Mouse (Mus musculus) neural tube, embryonic 14.5 days (tissue): ENCODE results near the gene Cdyl2. TPM values are rescaled to one million over a fixed set of nuclear protein-coding genes. Genes with fewer than 3 reads are reported as not detected.

ENCODE experiments used
- ATAC-seq: fragments of 200-750 bp; cut with Nextera tagmentation; 2 replicates; pipeline ENCODE4 v1.8.0; 2017; ENCODE audit warnings: low read depth, mild to moderate bottlenecking, moderate TSS enrichment, moderate library complexity
- H3K27ac ChIP-seq: fragments of 300-500 bp; sonication (generic); 2 replicates; pipeline ENCODE4 v1.5.1; 2014; ENCODE audit warnings: low read depth, mild to moderate bottlenecking, control low read depth, low read length, moderate library complexity, mixed read lengths
- H3K27me3 ChIP-seq: fragments of 300-500 bp; sonication (generic); 2 replicates; pipeline ENCODE4 v1.6.1; 2014; ENCODE audit warnings: low read length; ENCODE audit not compliant: control insufficient read depth, insufficient read depth
- H3K36me3 ChIP-seq: fragments of 300-500 bp; sonication (generic); 2 replicates; pipeline ENCODE4 v1.6.1; 2014; ENCODE audit warnings: low read length, mixed read lengths; ENCODE audit not compliant: control insufficient read depth, insufficient read depth
- H3K4me1 ChIP-seq: fragments of 300-500 bp; sonication (generic); 2 replicates; pipeline ENCODE4 v1.6.1; 2014; ENCODE audit warnings: low read length; ENCODE audit not compliant: control insufficient read depth, insufficient read depth
- H3K4me2 ChIP-seq: fragments of 300-500 bp; sonication (generic); 2 replicates; pipeline ENCODE4 v1.6.1; 2014; ENCODE audit warnings: mild to moderate bottlenecking, low read depth, low read length, control low read depth
- H3K4me3 ChIP-seq: fragments of 300-500 bp; sonication (generic); 2 replicates; pipeline ENCODE4 v1.5.1; 2014; ENCODE audit warnings: low read depth, low read length, control low read depth, mixed read lengths
- H3K9ac ChIP-seq: fragments of 300-500 bp; sonication (generic); replicated peaks from 2 replicates; pipeline ENCODE4 v1.6.1; 2014; ENCODE audit warnings: low read depth, mild to moderate bottlenecking, control low read depth, low read length, mixed read lengths
- H3K9me3 ChIP-seq: fragments of 300-500 bp; sonication (generic); 2 replicates; pipeline ENCODE4 v1.6.1; 2016; ENCODE audit warnings: low read length; ENCODE audit not compliant: control insufficient read depth
- WGBS: fragments of 180-500 bp; shearing (Covaris S2); extraction: QIAGEN DNeasy Blood & Tissue Kit; methylation state at CpG from one replicate; pipeline ENCODE4 v1.1.7; 2014; 5-methylcytosine and 5-hydroxymethylcytosine counted together
- polyA plus RNA-seq: library from polyadenylated mRNA; unstranded; fragments of >200 nt; fragmentation: Nextera tagmentation; extraction: Ambion mirVana; gene quantifications from 2 replicates; pipeline ENCODE4 v1.2.1, GENCODE M21; 2014

The Cdyl2 gene
- polyA plus RNA-seq, 1 experiment from 2014 or later: 13.6 TPM

GRCm38 (mm10) chr8:116656811-116657210, 76.0 kb downstream of the Cdyl2 start:
- WGBS: 82% methylated on average over 3 of the region's 3 CpGs
- Histone ChIP-seq H3K27me3 (no peaks in the 10 kb centered on the region), H3K4me3 (no peak overlapping the region), H3K4me1 (no peaks in the 10 kb centered on the region), H3K9me3 (no peaks in the 10 kb centered on the region), H3K36me3 (no peaks in the 10 kb centered on the region), H3K4me2 (no peak overlapping the region), H3K27ac (no peak overlapping the region), H3K9ac (no peak overlapping the region)
- ATAC-seq: no peak

DNA sequence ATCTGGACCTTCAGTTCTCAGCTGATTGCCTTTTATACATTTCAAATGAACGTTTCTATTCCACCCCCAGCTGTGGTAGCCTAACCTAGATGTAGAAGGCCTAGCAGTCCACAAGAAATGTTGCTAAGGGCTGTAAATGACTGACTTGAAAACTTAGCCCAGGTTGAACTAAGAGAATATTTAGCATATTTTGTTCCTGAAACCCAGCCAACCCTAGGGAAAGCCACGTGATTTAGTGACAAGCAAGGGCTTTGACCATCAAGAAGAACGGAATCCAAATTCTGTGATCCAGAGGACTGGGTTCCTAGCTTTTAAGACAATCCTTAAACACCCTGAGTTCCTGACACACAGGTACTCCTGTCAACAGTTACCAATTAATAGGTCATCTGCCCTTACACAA, 77.9 kb downstream of the Cdyl2 start:
- no peaks in the 10 kb centered on the region for H3K4me1 ChIP-seq
- no peak overlapping the region for H3K4me3 ChIP-seq
- no peaks in the 10 kb centered on the region for H3K9me3 ChIP-seq
- no peak overlapping the region for H3K4me2 ChIP-seq
- no peak overlapping the region for H3K9ac ChIP-seq
- H3K36me3 ChIP-seq: no peaks in the 10 kb centered on the region
- no peak for ATAC-seq
- 82% methylated on average over 3 of the region's 3 CpGs for WGBS
- H3K27me3 ChIP-seq: no peaks in the 10 kb centered on the region
- H3K27ac ChIP-seq: no peak overlapping the region

DNA sequence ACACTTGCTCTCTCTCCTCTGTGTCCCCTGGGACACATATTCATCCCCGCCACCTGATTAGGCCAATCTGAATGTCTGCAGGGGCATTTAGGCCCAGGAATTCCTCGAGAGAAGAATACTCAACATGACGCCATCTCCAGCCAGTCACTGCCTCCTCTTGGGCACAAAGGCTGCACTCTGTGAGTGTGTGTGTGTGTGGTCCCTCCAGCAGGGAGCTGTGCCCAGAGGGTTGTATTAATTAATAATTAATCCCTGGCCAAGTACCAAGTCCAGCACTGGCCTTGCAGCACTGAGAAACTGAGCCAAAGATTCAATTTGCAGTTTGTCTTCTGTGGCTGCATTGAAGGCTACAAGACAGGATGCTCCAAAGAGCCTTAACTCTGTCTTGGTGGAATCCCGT, 79.8 kb downstream of the Cdyl2 start:
- WGBS: 46% methylated on average over 4 of the region's 4 CpGs
- H3K9ac ChIP-seq: no peak overlapping the region
- no peak overlapping the region for H3K4me3 ChIP-seq
- H3K4me2 ChIP-seq: no peak overlapping the region
- no peak overlapping the region for H3K27ac ChIP-seq
- H3K4me1 ChIP-seq: no peaks in the 10 kb centered on the region
- H3K36me3 ChIP-seq: no peaks in the 10 kb centered on the region
- no peaks in the 10 kb centered on the region for H3K9me3 ChIP-seq
- H3K27me3 ChIP-seq: no peaks in the 10 kb centered on the region
- peak; percentile 49; the same call in 1 of the 2 replicates for ATAC-seq

DNA sequence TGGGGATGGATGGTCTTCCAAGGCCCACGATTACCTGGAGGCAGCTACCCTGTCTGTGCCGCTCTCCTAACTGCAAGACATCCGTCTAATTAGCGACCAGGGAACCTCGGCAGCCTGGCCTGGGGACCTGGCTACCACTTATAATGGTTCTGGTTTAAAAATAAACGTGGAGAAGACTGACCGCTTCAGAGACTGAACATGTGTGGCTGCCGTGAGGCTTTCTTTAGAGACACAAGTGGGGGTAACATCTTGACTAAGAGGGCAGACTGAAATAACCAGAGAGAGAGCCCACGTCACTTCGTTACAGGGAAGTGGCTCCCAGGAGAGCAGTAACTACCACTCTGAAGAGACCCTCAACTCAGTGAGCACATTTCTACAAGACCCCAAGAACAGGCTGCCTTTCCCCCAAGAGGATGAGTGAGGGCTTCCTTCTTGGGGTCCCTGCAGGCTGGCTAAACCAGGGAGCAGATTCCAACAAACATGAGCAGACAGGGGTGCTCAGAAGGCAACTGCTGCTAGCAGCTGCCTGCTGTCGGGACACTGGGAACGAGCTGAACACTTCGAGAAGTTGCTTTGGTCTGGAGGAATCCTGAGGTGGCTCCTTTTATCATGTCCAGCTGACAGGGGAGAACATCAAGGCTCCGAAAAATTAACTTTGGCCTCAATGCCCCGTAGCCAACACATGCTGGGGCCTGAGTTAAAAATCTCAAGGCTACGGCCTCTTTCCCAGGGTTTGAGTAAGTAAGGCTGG, 82.6 kb downstream of the Cdyl2 start:
- ATAC-seq: no peak
- WGBS: 77% methylated on average over 16 of the region's 16 CpGs
- Histone ChIP-seq H3K9me3 (no peaks in the 10 kb centered on the region), H3K27ac (no peak overlapping the region), H3K4me3 (no peak overlapping the region), H3K4me2 (no peak overlapping the region), H3K36me3 (no peaks in the 10 kb centered on the region), H3K27me3 (no peaks in the 10 kb centered on the region), H3K9ac (no peak overlapping the region), H3K4me1 (no peaks in the 10 kb centered on the region)

- H3K4me1 ChIP-seq: no peaks in the 10 kb centered on the region
- no peak overlapping the region for H3K27ac ChIP-seq
- H3K36me3 ChIP-seq: no peaks in the 10 kb centered on the region
- H3K4me2 ChIP-seq: no peak overlapping the region
- WGBS: 86% methylated on average over 4 of the region's 4 CpGs
- no peak overlapping the region for H3K4me3 ChIP-seq
- no peak for ATAC-seq
- no peak overlapping the region for H3K9ac ChIP-seq
- no peaks in the 10 kb centered on the region for H3K9me3 ChIP-seq
- H3K27me3 ChIP-seq: no peaks in the 10 kb centered on the region
Observed at GRCm38 (mm10) chr8:116645376-116645775, 87.4 kb downstream of the Cdyl2 start.

GRCm38 (mm10) chr8:116640925-116641324, 91.9 kb downstream of the Cdyl2 start:
- Histone ChIP-seq H3K4me2 (no peak overlapping the region), H3K27me3 (no peaks in the 10 kb centered on the region), H3K4me1 (no peaks in the 10 kb centered on the region), H3K36me3 (no peaks in the 10 kb centered on the region), H3K4me3 (no peak overlapping the region), H3K27ac (no peak overlapping the region), H3K9ac (no peak overlapping the region), H3K9me3 (no peaks in the 10 kb centered on the region)
- 89% methylated on average over 10 of the region's 10 CpGs for WGBS
- no peak for ATAC-seq

DNA sequence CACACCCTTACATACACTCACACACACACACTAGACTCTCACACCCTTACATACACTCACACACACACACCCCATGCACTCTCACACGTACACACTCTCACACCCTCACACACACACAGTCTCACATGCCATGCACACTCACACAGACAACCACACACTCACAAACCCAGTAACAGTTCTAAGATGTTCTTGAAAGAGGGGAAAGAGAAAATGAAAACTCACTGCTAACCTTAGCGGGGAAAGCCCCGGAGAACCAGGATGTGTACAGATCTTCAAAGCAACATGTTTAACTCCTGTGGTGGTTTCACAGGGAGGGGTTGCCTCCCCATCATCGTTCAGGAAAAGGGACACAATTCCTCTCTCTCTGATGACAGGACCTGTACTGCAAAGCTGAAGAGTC, 94.8 kb downstream of the Cdyl2 start:
- Histone ChIP-seq H3K4me1 (no peaks in the 10 kb centered on the region), H3K4me3 (no peak overlapping the region), H3K4me2 (no peak overlapping the region), H3K9ac (no peak overlapping the region), H3K36me3 (no peaks in the 10 kb centered on the region), H3K27ac (no peak overlapping the region), H3K9me3 (no peaks in the 10 kb centered on the region), H3K27me3 (no peaks in the 10 kb centered on the region)
- 73% methylated on average over 4 of the region's 4 CpGs for WGBS
- no peak for ATAC-seq

GRCm38 (mm10) chr8:116637193-116637592, 95.6 kb downstream of the Cdyl2 start:
- WGBS: 93% methylated on average over 7 of the region's 7 CpGs
- Histone ChIP-seq H3K27me3 (no peaks in the 10 kb centered on the region), H3K4me1 (no peaks in the 10 kb centered on the region), H3K9me3 (no peaks in the 10 kb centered on the region), H3K9ac (no peak overlapping the region), H3K27ac (no peak overlapping the region), H3K4me2 (no peak overlapping the region), H3K36me3 (no peaks in the 10 kb centered on the region), H3K4me3 (no peak overlapping the region)
- ATAC-seq: no peak

GRCm38 (mm10) chr8:116636396-116636795, 96.4 kb downstream of the Cdyl2 start:
- H3K4me3 ChIP-seq: no peak overlapping the region
- H3K4me1 ChIP-seq: no peaks in the 10 kb centered on the region
- WGBS: 88% methylated on average over 10 of the region's 10 CpGs
- no peaks in the 10 kb centered on the region for H3K36me3 ChIP-seq
- no peak overlapping the region for H3K4me2 ChIP-seq
- H3K27me3 ChIP-seq: no peaks in the 10 kb centered on the region
- H3K27ac ChIP-seq: no peak overlapping the region
- no peak overlapping the region for H3K9ac ChIP-seq
- no peaks in the 10 kb centered on the region for H3K9me3 ChIP-seq
- no peak for ATAC-seq
